Mouse (Mus musculus): ENCODE data around the gene Gm26620. TPM values are rescaled to one million over a fixed set of nuclear protein-coding genes. Genes with fewer than 3 reads are reported as not detected.

Gm26620 gene
- total RNA-seq, 4 experiments from 2014 or later = 1.0 to 2.7 (median 1.8) TPM

GRCm38 (mm10) chr1:170912891-170913615 lies 28.2 kb downstream of the Gm26620 start, which contains the start of gene Fcrlb:
Gene Fcrlb, minus strand, starts transcription at chr1:170912941.
- no peak for DNase-seq

GRCm38 (mm10) chr1:170915657-170916056 lies 30.8 kb downstream of the Gm26620 start:
- no peak for DNase-seq

GRCm38 (mm10) chr1:170919308-170919707 lies 34.4 kb downstream of the Gm26620 start:
- no peak for DNase-seq

GRCm38 (mm10) chr1:170924485-170924884 lies 39.6 kb downstream of the Gm26620 start:
- DNase-seq = no peak

- DNase-seq = peak; percentile 20
Measured at GRCm38 (mm10) chr1:170926941-170927340, 42.1 kb downstream of the Gm26620 start.

GRCm38 (mm10) chr1:170927378-170927777 lies 42.5 kb downstream of the Gm26620 start, which contains the start of gene Fcrla:
Gene Fcrla, minus strand, starts transcription at chr1:170927583.
- DNase-seq = no peak

GRCm38 (mm10) chr1:170928467-170928866 lies 43.6 kb downstream of the Gm26620 start:
- DNase-seq = no peak

GRCm38 (mm10) chr1:170929245-170929644 lies 44.4 kb downstream of the Gm26620 start:
- DNase-seq = no peak

GRCm38 (mm10) chr1:170932043-170932442 lies 47.2 kb downstream of the Gm26620 start:
- DNase-seq = no peak

GRCm38 (mm10) chr1:170933386-170933920 lies 48.6 kb downstream of the Gm26620 start:
- DNase-seq = no peak

GRCm38 (mm10) chr1:170933940-170934339 lies 49.1 kb downstream of the Gm26620 start:
- no peak for DNase-seq

- no peak for DNase-seq
Measured at GRCm38 (mm10) chr1:170934383-170934782, 49.5 kb downstream of the Gm26620 start.

Other genes starting within 250 kb of the Gm26620 start
- gene Olfml2b, start 240.5 kb upstream of the Gm26620 start, total RNA-seq (2022) = 1 to 10 TPM; 3.3 to 5.9 (median 4.6) TPM
- gene Atf6, start 17.3 kb upstream of the Gm26620 start, total RNA-seq (2022) = 10 to 100 TPM; 39.7 to 46.8 (median 43.5) TPM
- 10 to 100 TPM; 20.7 to 34.0 (median 24.7) TPM for gene Dusp12, start 475 bp downstream of the Gm26620 start, total RNA-seq (2022)
- gene Fcrlb, start 27.9 kb downstream of the Gm26620 start, total RNA-seq (2022) = not detected
- under 1 TPM; 0.21 to 0.81 (median 0.59) TPM for gene Fcrla, start 42.5 kb downstream of the Gm26620 start, total RNA-seq (2022)
- 10 to 100 TPM in 3 of 4 experiments, 1 to 10 TPM in 1; 6.4 to 15.5 (median 12.2) TPM for gene Fcgr2b, start 91.5 kb downstream of the Gm26620 start, total RNA-seq (2022)
- gene Fcgr4, start 133.9 kb downstream of the Gm26620 start, total RNA-seq (2022) = 1 to 10 TPM; 4.1 to 7.5 (median 6.1) TPM
- gene Fcgr3, start 179.9 kb downstream of the Gm26620 start, total RNA-seq (2022) = 10 to 100 TPM; 11.4 to 29.7 (median 23.1) TPM
- 1 to 10 TPM; 1.3 to 4.1 (median 3.1) TPM for gene Cfap126, start 228.9 kb downstream of the Gm26620 start, total RNA-seq (2022)